Mouse (Mus musculus) frontal cortex, adult 2 months (tissue): ENCODE measurements around the gene Epc2. TPM values are rescaled to one million over a fixed set of nuclear protein-coding genes. Genes with fewer than 3 reads are reported as not detected.
"Not testable (repeated sequence)": the region's sequence is repeated elsewhere in the genome, so short reads cannot be mapped to it uniquely, and the experiment has no call there.

Experiments
- DNase-seq, 2 experiments: peaks; one replicate each; pipeline ENCODE4 v3.0.0; 2022; ENCODE audit warnings: low spot score in 1 of 2; ENCODE audit errors: extremely low spot score in 1 of 2
- polyA plus RNA-seq: library from polyadenylated mRNA; depleted of rRNA; stranded (reverse); fragments of >200 nt; gene quantifications from 2 replicates; pipeline ENCODE4 v1.2.3, GENCODE M21; 2012

Gene Epc2
- polyA plus RNA-seq, 1 experiment: 24.5 TPM

- DNase-seq: no peak
Measured at GRCm38 (mm10) chr2:49471641-49472355, 20.5 kb downstream of the Epc2 start.

- peak in 1 of 2 experiments; percentile 38 for DNase-seq
Measured at GRCm38 (mm10) chr2:49472443-49472842, 21.2 kb downstream of the Epc2 start.

- DNase-seq: no peak
Measured at GRCm38 (mm10) chr2:49482146-49482545, 30.9 kb downstream of the Epc2 start.

- no peak for DNase-seq
Measured at GRCm38 (mm10) chr2:49483382-49483781, 32.1 kb downstream of the Epc2 start.

GRCm38 (mm10) chr2:49501435-49501834 lies 50.1 kb downstream of the Epc2 start:
- DNase-seq: no peak

- DNase-seq: no peak
Measured at GRCm38 (mm10) chr2:49503596-49503995, 52.3 kb downstream of the Epc2 start.

GRCm38 (mm10) chr2:49505151-49505550 lies 53.9 kb downstream of the Epc2 start:
- not testable (repeated sequence) for DNase-seq

- DNase-seq: no peak
Measured at GRCm38 (mm10) chr2:49510832-49511231, 59.5 kb downstream of the Epc2 start.

- no peak for DNase-seq
Measured at GRCm38 (mm10) chr2:49516011-49516410, 64.7 kb downstream of the Epc2 start.

GRCm38 (mm10) chr2:49520409-49520808 lies 69.1 kb downstream of the Epc2 start:
- no peak for DNase-seq

GRCm38 (mm10) chr2:49520989-49521388 lies 69.7 kb downstream of the Epc2 start:
- DNase-seq: peak; percentile 12 to 27

GRCm38 (mm10) chr2:49521564-49521963 lies 70.3 kb downstream of the Epc2 start:
- DNase-seq: no peak

GRCm38 (mm10) chr2:49522578-49522977 lies 71.3 kb downstream of the Epc2 start:
- no peak for DNase-seq

GRCm38 (mm10) chr2:49537147-49537546 lies 85.9 kb downstream of the Epc2 start:
- no peak for DNase-seq

- no peak for DNase-seq
Measured at GRCm38 (mm10) chr2:49538056-49538455, 86.8 kb downstream of the Epc2 start.

- DNase-seq: no peak
Measured at GRCm38 (mm10) chr2:49539745-49540144, 88.5 kb downstream of the Epc2 start.

- DNase-seq: no peak
Measured at GRCm38 (mm10) chr2:49547813-49548212, 96.5 kb downstream of the Epc2 start.

- DNase-seq: no peak
Measured at GRCm38 (mm10) chr2:49548492-49548891, 97.2 kb downstream of the Epc2 start.

GRCm38 (mm10) chr2:49553096-49553495 lies 101.8 kb downstream of the Epc2 start:
- DNase-seq: no peak

- DNase-seq: no peak
Measured at GRCm38 (mm10) chr2:49557339-49557738, 106.1 kb downstream of the Epc2 start.

- no peak for DNase-seq
Measured at GRCm38 (mm10) chr2:49558361-49558760, 107.1 kb downstream of the Epc2 start.

GRCm38 (mm10) chr2:49562688-49563350 lies 111.5 kb downstream of the Epc2 start:
- DNase-seq: peak; percentile 59 to 80
